Mouse (Mus musculus) intestine, embryonic 16.5 days (tissue): ENCODE measurements around the gene Taar7a. TPM values are rescaled to one million over a fixed set of nuclear protein-coding genes. Genes with fewer than 3 reads are reported as not detected.

Experiments
- ATAC-seq: fragments of 200-750 bp; cut with Nextera tagmentation; 2 replicates; pipeline ENCODE4 v1.8.0; 2017; ENCODE audit warnings: moderate TSS enrichment, moderate library complexity
- H3K27ac ChIP-seq: fragments of 300-500 bp; sonication (generic); 2 replicates; pipeline ENCODE4 v1.5.1; 2014; ENCODE audit warnings: mild to moderate bottlenecking, low read length
- H3K27me3 ChIP-seq: fragments of 300-500 bp; sonication (generic); replicated peaks from 2 replicates; pipeline ENCODE4 v1.6.1; 2014; ENCODE audit warnings: low read length, control low read depth, mixed read lengths; ENCODE audit not compliant: control insufficient read depth, insufficient read depth
- H3K36me3 ChIP-seq: fragments of 300-500 bp; sonication (generic); 2 replicates; pipeline ENCODE4 v1.6.1; 2014; ENCODE audit warnings: low read length, control low read depth; ENCODE audit not compliant: control insufficient read depth, insufficient read depth
- H3K4me1 ChIP-seq: fragments of 300-500 bp; sonication (generic); 2 replicates; pipeline ENCODE4 v1.6.1; 2014; ENCODE audit warnings: low read length, control low read depth, mixed read lengths; ENCODE audit not compliant: control insufficient read depth, insufficient read depth
- H3K4me2 ChIP-seq: fragments of 300-500 bp; sonication (generic); 2 replicates; pipeline ENCODE4 v1.6.1; 2014; ENCODE audit warnings: low read depth, low read length, control low read depth
- H3K4me3 ChIP-seq: fragments of 300-500 bp; sonication (generic); 2 replicates; pipeline ENCODE4 v1.5.1; 2014; ENCODE audit warnings: mild to moderate bottlenecking, low read length
- H3K9ac ChIP-seq: fragments of 300-500 bp; sonication (generic); 2 replicates; pipeline ENCODE4 v1.6.1; 2014; ENCODE audit warnings: low read depth, low read length
- H3K9me3 ChIP-seq: fragments of 300-500 bp; sonication (generic); 2 replicates; pipeline ENCODE4 v1.6.1; 2016; ENCODE audit warnings: low read length, control low read depth; ENCODE audit not compliant: control insufficient read depth
- WGBS: fragments of 180-500 bp; shearing (Covaris S2); extraction: QIAGEN DNeasy Blood & Tissue Kit; methylation state at CpG from one replicate; pipeline ENCODE4 v1.1.7; 2014; 5-methylcytosine and 5-hydroxymethylcytosine counted together
- polyA plus RNA-seq: library from polyadenylated mRNA; unstranded; fragments of >200 nt; fragmentation: Nextera tagmentation; extraction: Ambion mirVana; gene quantifications from 2 replicates; pipeline ENCODE4 v1.2.1, GENCODE M21; 2015

The Taar7a gene
- polyA plus RNA-seq, 1 experiment from 2014 or later: not detected

DNA sequence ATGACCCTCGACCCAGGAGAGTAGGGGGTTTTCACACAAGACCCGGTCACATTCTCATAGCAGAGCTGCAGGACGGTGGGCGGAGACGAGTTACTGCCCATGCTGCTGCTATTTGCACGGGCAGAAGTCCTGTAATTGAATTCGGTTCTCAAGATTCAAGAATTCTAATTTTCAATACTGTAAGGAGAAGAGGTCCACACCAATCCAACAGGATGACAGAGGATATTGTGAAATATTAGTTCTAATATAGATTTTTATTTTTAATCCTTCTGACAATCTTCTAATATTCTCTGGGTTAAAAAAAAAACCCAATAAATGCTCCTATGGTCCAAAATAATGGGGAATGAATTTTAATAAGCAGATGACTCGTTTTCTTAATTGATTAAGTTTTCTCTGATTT, 7.7 kb downstream of the Taar7a start, which contains the start of gene Taar6:
Taar6 (minus strand) TSS at position 101 of the 400 bp plus-strand sequence.
- ATAC-seq: no peak
- no peaks in the 10 kb centered on the region for H3K36me3 ChIP-seq
- H3K4me1 ChIP-seq: no peaks in the 10 kb centered on the region
- no peak within 1 kb of the TSS for H3K9ac ChIP-seq
- H3K9me3 ChIP-seq: no peaks in the 10 kb centered on the region
- H3K4me2 ChIP-seq: no peak within 1 kb of the TSS
- H3K27ac ChIP-seq: no peak within 1 kb of the TSS
- 69% methylated on average over 8 of the region's 8 CpGs for WGBS
- H3K27me3 ChIP-seq: no peaks in the 10 kb centered on the region
- no peak within 1 kb of the TSS for H3K4me3 ChIP-seq

DNA sequence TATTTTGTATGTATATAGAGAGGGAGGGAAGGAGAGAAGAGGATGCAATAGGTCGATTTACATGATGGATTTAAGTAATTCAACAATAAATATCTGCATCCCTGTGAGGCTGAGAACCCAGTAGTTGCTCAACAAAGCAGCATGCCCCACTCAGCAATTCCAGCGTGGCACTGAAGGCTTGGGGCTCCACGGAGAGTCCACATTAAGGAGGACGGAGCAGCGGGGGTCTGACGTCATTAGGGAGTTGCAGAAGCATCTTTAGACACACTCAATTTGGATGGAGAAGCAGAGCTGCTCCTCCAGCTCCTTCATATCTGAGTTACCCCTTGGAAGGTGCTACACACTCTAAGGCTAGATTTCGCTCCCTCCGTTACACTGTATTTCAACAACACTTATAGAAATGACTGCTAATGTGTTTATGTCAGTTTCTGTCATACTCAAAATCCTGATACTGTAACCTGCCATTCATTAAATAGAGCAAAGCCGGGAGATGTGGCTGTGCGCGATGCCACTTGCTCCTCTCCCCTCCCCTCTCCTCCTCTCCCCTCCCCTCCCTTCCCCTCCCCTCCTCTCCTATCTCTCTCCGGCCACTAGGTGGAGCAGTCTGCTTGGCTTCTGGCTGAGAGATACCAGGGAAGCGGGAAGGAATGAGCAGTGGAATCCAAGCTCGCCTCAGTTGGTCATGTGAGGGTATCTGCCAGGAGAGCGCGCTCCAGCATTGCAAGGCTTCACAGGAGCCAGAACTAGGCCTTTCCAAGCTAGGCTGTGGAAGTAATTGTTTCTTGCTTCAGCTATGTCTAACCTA, 14.2 kb downstream of the Taar7a start:
- no peak overlapping the region for H3K4me3 ChIP-seq
- H3K9ac ChIP-seq: no peak overlapping the region
- no peaks in the 10 kb centered on the region for H3K9me3 ChIP-seq
- H3K4me2 ChIP-seq: no peak overlapping the region
- ATAC-seq: peak; percentile 87
- 47% methylated on average over 16 of the region's 16 CpGs for WGBS
- H3K36me3 ChIP-seq: no peaks in the 10 kb centered on the region
- H3K4me1 ChIP-seq: no peaks in the 10 kb centered on the region
- no peaks in the 10 kb centered on the region for H3K27me3 ChIP-seq
- H3K27ac ChIP-seq: no peak overlapping the region

DNA sequence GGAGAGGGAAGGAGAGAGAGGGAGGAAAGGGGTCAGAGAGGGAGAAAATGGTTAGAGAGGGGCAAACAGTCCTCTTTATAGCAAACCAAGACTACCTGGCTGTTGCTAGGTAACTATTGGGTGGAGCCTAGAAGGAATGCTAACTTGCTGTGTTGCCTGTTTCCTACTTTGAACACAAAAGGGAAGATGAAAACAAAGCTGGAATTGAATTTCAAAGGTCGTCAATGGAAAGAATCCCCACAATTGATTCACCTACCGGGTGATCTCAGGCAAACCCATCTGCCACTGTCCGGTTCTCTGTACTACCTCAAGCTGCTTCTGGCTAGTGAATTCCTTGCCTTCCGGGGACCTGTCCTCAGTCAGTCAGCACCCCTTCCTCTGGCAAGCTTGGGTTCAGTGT, 15.3 kb downstream of the Taar7a start:
- no peak overlapping the region for H3K27ac ChIP-seq
- H3K27me3 ChIP-seq: no peaks in the 10 kb centered on the region
- no peak overlapping the region for H3K9ac ChIP-seq
- no peaks in the 10 kb centered on the region for H3K36me3 ChIP-seq
- WGBS: 51% methylated on average over 4 of the region's 4 CpGs
- H3K4me3 ChIP-seq: no peak overlapping the region
- no peaks in the 10 kb centered on the region for H3K4me1 ChIP-seq
- H3K4me2 ChIP-seq: no peak overlapping the region
- no peak for ATAC-seq
- H3K9me3 ChIP-seq: no peaks in the 10 kb centered on the region

DNA sequence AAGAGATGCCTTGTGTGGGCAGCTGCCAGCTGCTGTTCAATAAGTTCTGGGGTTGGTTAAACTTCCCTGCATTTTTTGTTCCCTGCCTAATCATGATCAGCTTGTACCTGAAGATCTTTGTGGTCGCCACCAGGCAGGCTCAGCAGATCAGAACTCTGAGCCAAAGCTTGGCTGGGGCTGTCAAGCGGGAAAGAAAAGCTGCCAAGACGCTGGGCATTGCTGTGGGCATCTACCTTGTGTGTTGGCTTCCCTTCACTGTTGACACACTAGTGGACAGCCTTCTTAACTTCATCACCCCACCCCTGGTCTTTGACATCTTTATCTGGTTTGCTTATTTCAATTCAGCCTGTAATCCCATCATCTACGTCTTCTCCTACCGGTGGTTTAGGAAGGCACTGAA, 22.0 kb downstream of the Taar7a start:
- 73% methylated on average over 5 of the region's 5 CpGs for WGBS
- no peak overlapping the region for H3K27ac ChIP-seq
- no peaks in the 10 kb centered on the region for H3K27me3 ChIP-seq
- H3K4me2 ChIP-seq: no peak overlapping the region
- no peak overlapping the region for H3K9ac ChIP-seq
- no peak for ATAC-seq
- H3K9me3 ChIP-seq: no peaks in the 10 kb centered on the region
- no peaks in the 10 kb centered on the region for H3K36me3 ChIP-seq
- no peak overlapping the region for H3K4me3 ChIP-seq
- H3K4me1 ChIP-seq: no peaks in the 10 kb centered on the region

DNA sequence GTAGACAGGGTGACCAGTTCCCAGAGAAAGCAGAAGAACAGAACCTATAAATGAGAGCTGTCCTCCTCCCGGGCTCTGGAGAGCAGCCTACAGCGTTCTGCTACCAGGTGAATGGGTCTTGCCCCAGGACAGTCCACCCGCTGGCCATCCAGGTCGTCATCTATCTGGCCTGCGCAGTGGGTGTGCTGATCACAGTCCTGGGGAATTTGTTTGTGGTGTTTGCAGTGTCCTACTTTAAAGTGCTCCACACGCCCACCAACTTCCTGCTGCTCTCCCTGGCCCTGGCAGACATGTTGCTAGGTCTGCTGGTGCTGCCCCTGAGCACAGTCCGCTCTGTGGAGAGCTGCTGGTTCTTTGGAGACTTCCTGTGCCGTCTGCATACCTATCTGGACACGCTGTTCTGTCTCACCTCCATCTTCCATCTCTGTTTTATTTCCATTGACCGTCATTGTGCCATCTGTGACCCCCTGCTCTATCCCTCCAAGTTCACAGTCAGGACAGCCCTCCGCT, 22.6 kb downstream of the Taar7a start, which contains the start of gene Taar5:
Taar5 (plus strand) TSS at position 51 of the 510 bp plus-strand sequence.
- Histone ChIP-seq H3K4me2 (no peak within 1 kb of the TSS), H3K27ac (no peak within 1 kb of the TSS), H3K4me3 (no peak within 1 kb of the TSS), H3K27me3 (no peaks in the 10 kb centered on the region), H3K4me1 (no peaks in the 10 kb centered on the region), H3K36me3 (no peaks in the 10 kb centered on the region), H3K9me3 (no peaks in the 10 kb centered on the region), H3K9ac (no peak within 1 kb of the TSS)
- ATAC-seq: no peak
- WGBS: 88% methylated on average over 11 of the region's 11 CpGs

GRCm38 (mm10) chr10:23964921-23965610, 28.2 kb downstream of the Taar7a start:
- no peaks in the 10 kb centered on the region for H3K9me3 ChIP-seq
- no peaks in the 10 kb centered on the region for H3K27me3 ChIP-seq
- H3K4me3 ChIP-seq: no peak overlapping the region
- no peak overlapping the region for H3K27ac ChIP-seq
- no peaks in the 10 kb centered on the region for H3K36me3 ChIP-seq
- H3K4me2 ChIP-seq: no peak overlapping the region
- no peak overlapping the region for H3K9ac ChIP-seq
- 84% methylated on average over 6 of the region's 6 CpGs for WGBS
- ATAC-seq: no peak
- no peaks in the 10 kb centered on the region for H3K4me1 ChIP-seq

DNA sequence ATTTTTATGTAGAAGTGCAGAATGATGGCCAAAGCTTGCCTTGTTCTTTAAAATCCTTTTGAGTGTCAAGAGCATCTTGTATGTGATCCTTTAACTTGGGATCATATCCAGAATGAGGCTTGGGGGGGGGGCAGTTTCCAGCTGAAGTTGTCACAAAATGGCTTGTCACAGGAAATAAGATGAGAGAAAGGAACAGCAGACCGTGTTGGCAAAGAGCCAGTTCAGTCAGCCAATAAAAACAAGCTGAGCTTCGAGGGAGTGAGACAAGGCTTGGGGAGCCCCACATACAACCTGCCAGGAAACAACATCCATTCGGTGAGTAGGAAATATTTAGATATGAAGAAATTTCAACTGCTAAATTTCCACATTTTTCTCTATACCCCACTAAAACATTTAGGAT, 29.8 kb downstream of the Taar7a start:
- 42% methylated on average over 3 of the region's 3 CpGs for WGBS
- Histone ChIP-seq H3K4me3 (no peak overlapping the region), H3K9me3 (no peaks in the 10 kb centered on the region), H3K4me1 (no peaks in the 10 kb centered on the region), H3K36me3 (no peaks in the 10 kb centered on the region), H3K27ac (no peak overlapping the region), H3K4me2 (no peak overlapping the region), H3K9ac (no peak overlapping the region), H3K27me3 (no peaks in the 10 kb centered on the region)
- no peak for ATAC-seq

DNA sequence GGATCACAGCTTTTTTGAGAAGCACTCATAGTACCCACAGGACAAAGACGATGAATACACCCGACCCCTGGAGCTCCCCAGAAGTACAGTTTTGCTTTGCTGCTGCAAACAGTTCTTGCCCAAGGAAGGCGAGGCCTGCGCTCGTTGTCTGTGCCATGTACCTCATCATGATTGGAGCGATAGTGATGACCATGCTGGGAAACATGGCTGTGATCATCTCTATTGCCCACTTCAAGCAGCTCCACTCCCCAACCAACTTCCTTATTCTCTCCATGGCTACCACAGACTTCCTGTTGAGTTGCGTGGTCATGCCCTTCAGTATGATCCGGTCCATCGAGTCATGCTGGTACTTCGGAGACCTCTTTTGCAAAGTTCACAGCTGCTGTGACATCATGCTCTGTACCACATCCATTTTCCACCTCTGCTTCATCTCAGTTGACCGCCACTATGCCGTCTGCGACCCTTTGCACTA, 32.8 kb downstream of the Taar7a start, which contains the start of gene Taar4:
Taar4 (plus strand) TSS at position 51 of the 472 bp plus-strand sequence.
- H3K9ac ChIP-seq: no peak within 1 kb of the TSS
- no peak within 1 kb of the TSS for H3K4me3 ChIP-seq
- H3K36me3 ChIP-seq: no peaks in the 10 kb centered on the region
- no peaks in the 10 kb centered on the region for H3K4me1 ChIP-seq
- no peak within 1 kb of the TSS for H3K4me2 ChIP-seq
- no peaks in the 10 kb centered on the region for H3K9me3 ChIP-seq
- no peaks in the 10 kb centered on the region for H3K27me3 ChIP-seq
- ATAC-seq: no peak
- no peak within 1 kb of the TSS for H3K27ac ChIP-seq
- WGBS: 94% methylated on average over 13 of the region's 13 CpGs

DNA sequence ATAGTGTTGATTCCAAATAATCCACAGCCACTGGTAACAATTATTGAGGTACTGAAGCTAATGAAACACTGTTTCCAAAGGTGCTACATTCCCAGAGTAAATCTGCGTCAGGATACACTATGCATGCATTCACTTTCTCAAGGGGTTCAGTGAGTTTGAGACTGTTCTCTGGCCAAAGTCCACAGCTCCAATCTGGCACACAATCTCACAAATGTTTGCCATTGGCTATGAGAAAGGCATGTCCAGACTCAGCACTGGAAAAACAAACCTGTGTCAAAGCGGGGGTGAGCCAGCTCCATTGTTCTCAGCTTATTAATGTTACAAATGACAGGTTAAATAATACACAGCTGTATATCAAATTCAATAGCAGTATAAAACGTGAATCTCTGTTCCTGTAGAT, 34.2 kb downstream of the Taar7a start:
- WGBS: 45% methylated on average over 3 of the region's 3 CpGs
- no peak overlapping the region for H3K27ac ChIP-seq
- ATAC-seq: peak; percentile 70

More for the DNA sequence above, 34.2 kb downstream of the Taar7a start:
- Histone ChIP-seq H3K27me3 (no peaks in the 10 kb centered on the region), H3K9ac (no peak overlapping the region), H3K36me3 (no peaks in the 10 kb centered on the region), H3K4me3 (no peak overlapping the region), H3K4me2 (no peak overlapping the region), H3K9me3 (no peaks in the 10 kb centered on the region), H3K4me1 (no peaks in the 10 kb centered on the region)
